Mouse (Mus musculus): ENCODE results near the gene S100a7a.

- TF ChIP-seq CTCF (IDR thresholded peaks at IDR 0.05): no peak
- TF ChIP-seq EP300 (IDR thresholded peaks at IDR 0.05): no peak
Observed at GRCm38 (mm10) chr3:90621552-90621951, 32.3 kb upstream of the S100a7a start.

All from lung, postnatal 0 days (tissue).